Mouse (Mus musculus) lung, embryonic 16.5 days (tissue): ENCODE data around the gene Gm49393. TPM values are rescaled to one million over a fixed set of nuclear protein-coding genes. Genes with fewer than 3 reads are reported as not detected.
A peak's percentile ranks its signal among the peaks of the same experiment; 100 is the strongest.

Source experiments
- ATAC-seq: fragments of 200-750 bp; cut with Nextera tagmentation; 2 replicates; pipeline ENCODE4 v1.8.0; 2017; ENCODE audit warnings: low read depth, mild to moderate bottlenecking, moderate library complexity
- H3K27ac ChIP-seq: fragments of 300-500 bp; sonication (generic); 2 replicates; pipeline ENCODE4 v1.5.1; 2014; ENCODE audit warnings: mild to moderate bottlenecking, control low read depth, low read length
- H3K27me3 ChIP-seq: fragments of 300-500 bp; sonication (generic); 2 replicates; pipeline ENCODE4 v1.6.1; 2014; ENCODE audit warnings: low read depth, low read length, mixed read lengths; ENCODE audit not compliant: control insufficient read depth, insufficient read depth
- H3K36me3 ChIP-seq: fragments of 300-500 bp; sonication (generic); 2 replicates; pipeline ENCODE4 v1.6.1; 2014; ENCODE audit warnings: low read length; ENCODE audit not compliant: control insufficient read depth, insufficient read depth
- H3K4me1 ChIP-seq: fragments of 300-500 bp; sonication (generic); replicated peaks from 2 replicates; pipeline ENCODE4 v1.6.1; 2014; ENCODE audit warnings: low read length, mixed read lengths; ENCODE audit not compliant: control insufficient read depth, insufficient read depth
- H3K4me2 ChIP-seq: fragments of 300-500 bp; sonication (generic); 2 replicates; pipeline ENCODE4 v1.6.1; 2014; ENCODE audit warnings: low read depth, low read length, control low read depth
- H3K4me3 ChIP-seq: fragments of 300-500 bp; sonication (generic); 2 replicates; pipeline ENCODE4 v1.5.1; 2014; ENCODE audit warnings: mild to moderate bottlenecking, low read length, control low read depth
- H3K9ac ChIP-seq: fragments of 300-500 bp; sonication (generic); 2 replicates; pipeline ENCODE4 v1.6.1; 2014; ENCODE audit warnings: low read length, control low read depth
- H3K9me3 ChIP-seq: fragments of 300-500 bp; sonication (generic); 2 replicates; pipeline ENCODE4 v1.6.1; 2016; ENCODE audit warnings: low read length; ENCODE audit not compliant: control insufficient read depth
- WGBS: fragments of 180-500 bp; shearing (Covaris S2); extraction: QIAGEN DNeasy Blood & Tissue Kit; methylation state at CpG from one replicate; pipeline ENCODE4 v1.1.7; 2014; 5-methylcytosine and 5-hydroxymethylcytosine counted together
- polyA plus RNA-seq: library from polyadenylated mRNA; unstranded; fragments of >200 nt; fragmentation: Nextera tagmentation; extraction: Ambion mirVana; gene quantifications from 2 replicates; pipeline ENCODE4 v1.2.1, GENCODE M21; 2015

The Gm49393 gene
- polyA plus RNA-seq, 1 experiment from 2014 or later = not detected

- no peaks in the 10 kb centered on the region for H3K36me3 ChIP-seq
- no peaks in the 10 kb centered on the region for H3K27me3 ChIP-seq
- no peak overlapping the region for H3K4me3 ChIP-seq
- no peak overlapping the region for H3K4me2 ChIP-seq
- no peak overlapping the region for H3K9ac ChIP-seq
- H3K4me1 ChIP-seq = no peaks in the 10 kb centered on the region
- ATAC-seq = no peak
- H3K9me3 ChIP-seq = no peaks in the 10 kb centered on the region; the same call in 1 of the 2 replicates
- no peak overlapping the region for H3K27ac ChIP-seq
These were observed 39.8 kb downstream of the Gm49393 start for GRCm38 (mm10) chr13:60895406-60896160.

GRCm38 (mm10) chr13:60892301-60892700 is 43.1 kb downstream of the Gm49393 start:
- Histone ChIP-seq H3K4me1 (no peaks in the 10 kb centered on the region), H3K9me3 (no peaks in the 10 kb centered on the region; the same call in 1 of the 2 replicates), H3K9ac (no peak overlapping the region), H3K27me3 (no peaks in the 10 kb centered on the region), H3K27ac (no peak overlapping the region), H3K4me2 (no peak overlapping the region), H3K36me3 (no peaks in the 10 kb centered on the region), H3K4me3 (no peak overlapping the region)
- ATAC-seq = no peak
- 85% methylated on average over 1 of the region's 1 CpGs for WGBS

- H3K9ac ChIP-seq = no peak within 1 kb of the TSS
- 54% methylated on average over 1 of the region's 1 CpGs for WGBS
- H3K4me3 ChIP-seq = no peak within 1 kb of the TSS
- H3K4me2 ChIP-seq = no peak within 1 kb of the TSS
- no peaks in the 10 kb centered on the region for H3K4me1 ChIP-seq
- no peak within 1 kb of the TSS for H3K27ac ChIP-seq
- no peaks in the 10 kb centered on the region for H3K9me3 ChIP-seq
- no peaks in the 10 kb centered on the region for H3K36me3 ChIP-seq
- ATAC-seq = no peak
- no peaks in the 10 kb centered on the region for H3K27me3 ChIP-seq
These were observed 71.1 kb downstream of the Gm49393 start, which contains the start of gene 4930486L24Rik for GRCm38 (mm10) chr13:60864281-60864680. Gene 4930486L24Rik (minus strand): TSS chr13:60864475.

GRCm38 (mm10) chr13:60848241-60849120 is 86.9 kb downstream of the Gm49393 start:
- no peak overlapping the region for H3K4me2 ChIP-seq
- WGBS = 76% methylated on average over 4 of the region's 4 CpGs
- H3K36me3 ChIP-seq = no peaks in the 10 kb centered on the region
- peak overlapping the region; percentile 78 for H3K27ac ChIP-seq
- ATAC-seq = peak; percentile 80
- no peak overlapping the region for H3K4me3 ChIP-seq
- no peaks in the 10 kb centered on the region for H3K9me3 ChIP-seq
- no peak overlapping the region for H3K9ac ChIP-seq
- no peaks in the 10 kb centered on the region for H3K27me3 ChIP-seq
- no peaks in the 10 kb centered on the region for H3K4me1 ChIP-seq

GRCm38 (mm10) chr13:60843153-60843552 is 92.2 kb downstream of the Gm49393 start:
- H3K9me3 ChIP-seq = no peaks in the 10 kb centered on the region
- no peaks in the 10 kb centered on the region for H3K36me3 ChIP-seq
- no peaks in the 10 kb centered on the region for H3K4me1 ChIP-seq
- H3K4me3 ChIP-seq = no peak overlapping the region
- H3K4me2 ChIP-seq = no peak overlapping the region
- no peak for ATAC-seq
- WGBS = 78% methylated on average over 7 of the region's 8 CpGs
- H3K27me3 ChIP-seq = no peaks in the 10 kb centered on the region
- no peak overlapping the region for H3K9ac ChIP-seq
- no peak overlapping the region for H3K27ac ChIP-seq

GRCm38 (mm10) chr13:60842703-60843102 is 92.7 kb downstream of the Gm49393 start:
- Histone ChIP-seq H3K4me3 (no peak overlapping the region), H3K27me3 (no peaks in the 10 kb centered on the region), H3K36me3 (no peaks in the 10 kb centered on the region), H3K4me2 (no peak overlapping the region), H3K4me1 (no peaks in the 10 kb centered on the region), H3K9ac (no peak overlapping the region), H3K27ac (no peak overlapping the region), H3K9me3 (no peaks in the 10 kb centered on the region)
- no peak for ATAC-seq
- WGBS = 72% methylated on average over 6 of the region's 6 CpGs

- Histone ChIP-seq H3K36me3 (no peaks in the 10 kb centered on the region), H3K27me3 (no peaks in the 10 kb centered on the region), H3K4me3 (no peak overlapping the region), H3K4me1 (no peaks in the 10 kb centered on the region), H3K27ac (no peak overlapping the region), H3K9ac (no peak overlapping the region), H3K9me3 (no peaks in the 10 kb centered on the region), H3K4me2 (no peak overlapping the region)
- 52% methylated on average over 2 of the region's 2 CpGs for WGBS
- ATAC-seq = no peak
These were observed 96.0 kb downstream of the Gm49393 start for GRCm38 (mm10) chr13:60839353-60839902.

GRCm38 (mm10) chr13:60826052-60826451 is 109.3 kb downstream of the Gm49393 start:
- Histone ChIP-seq H3K36me3 (no peaks in the 10 kb centered on the region), H3K9ac (no peak overlapping the region), H3K27me3 (no peaks in the 10 kb centered on the region), H3K27ac (no peak overlapping the region), H3K9me3 (no peaks in the 10 kb centered on the region), H3K4me1 (no peaks in the 10 kb centered on the region), H3K4me3 (no peak overlapping the region), H3K4me2 (no peak overlapping the region)
- 60% methylated on average over 3 of the region's 3 CpGs for WGBS
- no peak for ATAC-seq
